Mouse (Mus musculus) liver, adult 2 months (tissue): ENCODE results near the gene Ints6. TPM values are rescaled to one million over a fixed set of nuclear protein-coding genes. Genes with fewer than 3 reads are reported as not detected.
A peak's percentile ranks its signal among the peaks of the same experiment; 100 is the strongest.

Experiments
- DNase-seq: peaks from one replicate; pipeline ENCODE4 v3.0.0-alpha.2; 2011; ENCODE audit warnings: low read depth, low spot score; ENCODE audit errors: extremely low read depth
- H3K27ac ChIP-seq: fragments of 200-500 bp; replicated peaks from 2 replicates; pipeline ENCODE4 v1.5.1; 2012; ENCODE audit warnings: low read depth, mild to moderate bottlenecking, control low read depth, inconsistent platforms, low read length; ENCODE audit not compliant: insufficient read depth
- H3K27me3 ChIP-seq: fragments of 200-500 bp; 2 replicates; pipeline ENCODE4 v1.6.1; 2012; ENCODE audit warnings: mild to moderate bottlenecking, moderate library complexity, low read length, inconsistent platforms; ENCODE audit not compliant: control insufficient read depth, insufficient read depth
- H3K36me3 ChIP-seq: fragments of 200-500 bp; 2 replicates; pipeline ENCODE4 v1.6.1; 2012; ENCODE audit warnings: low read length, inconsistent platforms; ENCODE audit not compliant: control insufficient read depth, insufficient read depth
- H3K4me1 ChIP-seq: fragments of 200-500 bp; 2 replicates; pipeline ENCODE4 v1.6.1; 2011; ENCODE audit warnings: low read length; ENCODE audit not compliant: control insufficient read depth, insufficient read depth
- H3K4me3 ChIP-seq: fragments of 200-500 bp; 2 replicates; pipeline ENCODE4 v1.5.1; 2011; ENCODE audit warnings: low read depth, mild to moderate bottlenecking, control low read depth, low read length, moderate library complexity; ENCODE audit not compliant: insufficient read depth
- H3K79me2 ChIP-seq: fragments of 200-500 bp; 2 replicates; pipeline ENCODE4 v1.6.1; 2012; ENCODE audit warnings: inconsistent platforms, mild to moderate bottlenecking, low read length, moderate library complexity; ENCODE audit not compliant: control insufficient read depth, insufficient read depth
- H3K9ac ChIP-seq: fragments of 200-500 bp; 2 replicates; pipeline ENCODE4 v1.6.1; 2012; ENCODE audit warnings: low read depth, mild to moderate bottlenecking, control low read depth, inconsistent platforms, low read length
- CTCF ChIP-seq: fragments of 200-500 bp; IDR thresholded peaks from 2 replicates; pipeline ENCODE4 v1.5.1; 2011; ENCODE audit warnings: low read depth, low read length, control low read depth
- POLR2A ChIP-seq: fragments of 200-500 bp; IDR thresholded peaks from 2 replicates; pipeline ENCODE4 v1.6.1; 2011; ENCODE audit warnings: low read length, control low read depth; ENCODE audit not compliant: insufficient read depth; ENCODE audit errors: extremely low read depth
- WGBS: fragments of 180-500 bp; shearing (Covaris S2); methylation state at CpG from one replicate; pipeline ENCODE4 v1.1.7; 2018; 5-methylcytosine and 5-hydroxymethylcytosine counted together
- polyA plus RNA-seq: library from polyadenylated mRNA; depleted of rRNA; stranded (reverse); fragments of >200 nt; gene quantifications from 2 replicates; pipeline ENCODE4 v1.2.3, GENCODE M21; 2012
- total RNA-seq: library from RNA; depleted of rRNA; stranded (reverse); fragments of >200 nt; gene quantifications from 2 replicates; pipeline ENCODE4 v1.2.3, GENCODE M21; 2014

Ints6 gene
- total and polyA plus RNA-seq, 2 experiments, result 3.4 to 17.4 TPM

DNA sequence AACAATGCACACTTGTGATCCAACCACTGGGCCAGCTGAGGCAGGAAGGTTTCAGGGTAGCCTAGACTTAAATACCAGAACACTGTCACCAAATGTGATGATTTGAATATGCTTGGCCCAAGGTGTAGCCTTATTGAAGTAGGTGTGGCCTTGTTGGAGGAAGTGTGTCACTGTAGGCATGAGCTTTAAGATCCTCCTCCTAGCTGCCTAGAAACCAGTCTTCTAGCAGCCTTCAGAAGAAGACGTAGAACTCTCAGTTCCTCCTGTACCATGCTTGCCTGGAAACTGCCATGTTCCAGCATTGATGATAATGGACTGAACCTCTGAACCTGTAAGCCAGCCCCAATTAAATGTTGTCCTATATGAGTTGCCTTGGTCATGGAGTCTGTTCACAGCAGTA is 25.3 kb downstream of the Ints6 start:
- Histone ChIP-seq H3K36me3 (peaks cover 22% of the 10 kb centered on the region), H3K4me3 (no peak overlapping the region), H3K9ac (no peak overlapping the region), H3K4me1 (no peaks in the 10 kb centered on the region; the same call in 1 of the 2 replicates), H3K27me3 (no peaks in the 10 kb centered on the region), H3K27ac (no peak overlapping the region), H3K79me2 (no peaks in the 10 kb centered on the region)
- TF ChIP-seq POLR2A (no peak), CTCF (no peak)
- no peak for DNase-seq
- WGBS, result 84% methylated on average over 1 of the region's 1 CpGs

DNA sequence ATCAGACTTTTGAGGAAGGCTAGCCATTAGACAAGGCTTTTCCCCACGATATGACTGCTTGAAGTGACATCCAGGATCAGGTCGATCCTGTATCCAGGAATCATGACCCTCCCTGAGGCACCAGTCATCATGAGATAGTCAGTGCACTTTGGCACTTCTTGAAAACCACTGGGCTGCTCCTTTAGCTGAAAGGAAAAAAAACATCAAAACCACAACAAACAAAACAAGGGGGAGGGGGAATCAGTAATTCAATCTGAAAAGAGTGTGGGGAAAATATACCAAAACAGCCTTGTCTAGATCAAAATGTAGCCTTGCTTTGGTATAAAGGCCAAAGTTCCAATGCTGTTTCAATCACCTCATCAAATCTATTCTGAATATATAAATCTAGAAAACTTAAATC is 27.3 kb downstream of the Ints6 start:
- no peak overlapping the region for H3K4me3 ChIP-seq
- no peaks in the 10 kb centered on the region for H3K27me3 ChIP-seq
- 80% methylated on average over 2 of the region's 2 CpGs for WGBS
- no peaks in the 10 kb centered on the region; the same call in 1 of the 2 replicates for H3K4me1 ChIP-seq
- H3K27ac ChIP-seq, result no peak overlapping the region
- H3K79me2 ChIP-seq, result no peaks in the 10 kb centered on the region; the same call in 1 of the 2 replicates
- DNase-seq, result no peak
- TF ChIP-seq POLR2A, result no peak
- no peak for TF ChIP-seq CTCF
- peaks cover 23% of the 10 kb centered on the region for H3K36me3 ChIP-seq
- H3K9ac ChIP-seq, result no peak overlapping the region

DNA sequence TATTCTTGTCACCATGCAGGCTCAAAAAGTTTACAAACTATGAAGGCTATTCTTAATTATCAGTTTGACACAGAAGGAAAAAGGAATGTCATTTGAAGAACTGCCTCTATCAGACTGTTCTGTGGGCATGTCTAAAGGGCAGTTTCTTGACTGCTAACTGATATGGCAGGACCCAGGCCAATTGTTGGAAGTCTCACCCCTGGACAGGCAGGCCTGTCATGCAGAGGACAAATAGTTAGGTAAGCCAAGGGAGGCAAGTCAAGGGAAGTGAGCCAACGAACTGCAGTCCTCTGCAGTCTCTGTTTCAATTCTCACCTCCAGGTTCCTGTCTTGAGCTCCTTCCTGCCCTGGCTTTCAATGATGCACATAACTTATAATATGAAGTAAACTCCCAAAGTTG is 29.1 kb downstream of the Ints6 start:
- no peaks in the 10 kb centered on the region for H3K27me3 ChIP-seq
- H3K9ac ChIP-seq, result no peak overlapping the region
- DNase-seq, result peak; percentile 83

DNA sequence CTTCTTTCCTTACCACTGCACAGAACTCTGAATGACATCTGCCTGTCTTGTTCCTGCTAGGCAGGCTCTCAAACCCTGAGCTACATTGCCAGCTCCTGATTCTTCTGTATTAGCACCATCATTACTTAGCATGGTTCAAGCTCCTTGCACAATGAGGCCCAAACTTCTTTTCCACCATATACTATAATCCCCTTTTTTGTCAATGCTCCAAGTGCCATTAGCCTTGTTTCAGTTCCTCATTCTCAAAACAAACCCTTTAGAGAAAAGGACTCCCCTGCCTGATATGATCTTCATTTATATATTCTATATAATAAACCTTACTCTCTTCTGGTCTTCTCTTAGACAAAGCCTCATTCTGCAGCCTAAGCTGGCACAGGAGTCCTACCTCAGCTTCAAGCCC is 36.4 kb downstream of the Ints6 start:
- Histone ChIP-seq H3K27me3 (no peaks in the 10 kb centered on the region), H3K4me3 (no peak overlapping the region), H3K9ac (no peak overlapping the region), H3K27ac (no peak overlapping the region), H3K4me1 (peaks cover 2% of the 10 kb centered on the region; the same call in 1 of the 2 replicates), H3K79me2 (no peaks in the 10 kb centered on the region; the same call in 1 of the 2 replicates), H3K36me3 (peaks cover 7% of the 10 kb centered on the region)
- TF ChIP-seq CTCF, result no peak
- no peak for TF ChIP-seq POLR2A
- no peak for DNase-seq

More for the DNA sequence above, 29.1 kb downstream of the Ints6 start:
- H3K27ac ChIP-seq, result no peak overlapping the region
- no peaks in the 10 kb centered on the region for H3K4me1 ChIP-seq
- TF ChIP-seq POLR2A (no peak), CTCF (no peak)
- no peaks in the 10 kb centered on the region; the same call in 1 of the 2 replicates for H3K79me2 ChIP-seq
- H3K36me3 ChIP-seq, result peaks cover 18% of the 10 kb centered on the region
- H3K4me3 ChIP-seq, result no peak overlapping the region
- WGBS, result 8% methylated on average over 1 of the region's 1 CpGs

DNA sequence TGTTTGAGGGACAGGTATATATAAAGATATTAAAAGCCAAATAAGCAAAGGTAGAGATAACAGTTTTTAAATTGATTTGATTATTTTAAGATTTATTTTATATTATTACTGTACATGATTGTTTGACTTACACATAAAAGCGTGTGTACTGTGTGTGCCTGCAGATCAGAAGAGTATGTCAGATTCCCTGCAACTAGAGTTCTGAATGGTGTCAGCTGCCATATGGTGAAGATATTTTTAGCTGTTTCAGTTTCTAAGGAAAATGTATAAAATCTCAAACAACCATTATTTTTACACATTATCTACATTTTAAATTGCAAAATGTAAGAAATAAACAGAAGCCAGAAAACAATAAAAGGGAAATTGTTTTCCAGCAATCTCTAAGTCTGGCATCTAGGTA is 39.3 kb downstream of the Ints6 start:
- no peaks in the 10 kb centered on the region; the same call in 1 of the 2 replicates for H3K79me2 ChIP-seq
- WGBS, result 94% methylated on average over 1 of the region's 1 CpGs
- no peak for TF ChIP-seq POLR2A
- no peak for TF ChIP-seq CTCF
- H3K36me3 ChIP-seq, result peaks cover 8% of the 10 kb centered on the region
- peaks cover 2% of the 10 kb centered on the region; the same call in 1 of the 2 replicates for H3K4me1 ChIP-seq
- H3K9ac ChIP-seq, result no peak overlapping the region
- H3K27ac ChIP-seq, result no peak overlapping the region
- no peak for DNase-seq
- no peaks in the 10 kb centered on the region for H3K27me3 ChIP-seq
- no peak overlapping the region for H3K4me3 ChIP-seq

DNA sequence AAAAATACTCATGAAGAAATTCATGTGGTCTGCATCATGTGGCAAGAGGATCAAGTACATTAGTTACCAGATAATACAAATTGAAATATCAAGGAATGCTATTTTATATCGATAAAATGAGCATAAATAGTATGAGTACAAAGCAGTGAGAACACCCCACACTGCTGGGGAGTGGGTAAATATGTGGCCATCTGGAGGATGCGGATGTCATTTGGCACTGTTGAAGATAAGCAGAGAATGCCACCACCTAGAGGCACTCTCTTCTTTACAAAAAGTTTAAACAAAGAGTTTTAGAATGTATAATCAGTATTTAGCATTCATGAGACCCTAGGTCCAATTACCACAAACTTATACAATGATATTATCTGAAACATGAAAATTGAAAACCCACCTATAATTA is 42.8 kb downstream of the Ints6 start:
- Histone ChIP-seq H3K4me1 (no peaks in the 10 kb centered on the region), H3K27me3 (no peaks in the 10 kb centered on the region), H3K79me2 (no peaks in the 10 kb centered on the region; the same call in 1 of the 2 replicates), H3K4me3 (no peak overlapping the region), H3K27ac (no peak overlapping the region), H3K36me3 (peaks cover 27% of the 10 kb centered on the region), H3K9ac (no peak overlapping the region)
- 94% methylated on average over 2 of the region's 2 CpGs for WGBS
- DNase-seq, result no peak
- TF ChIP-seq POLR2A, result no peak
- no peak for TF ChIP-seq CTCF
